Mouse (Mus musculus) bone marrow, adult 2 months (tissue): ENCODE data around the gene Sox5.

Experiments
- CTCF ChIP-seq: fragments of 200-500 bp; IDR thresholded peaks from 2 replicates; pipeline ENCODE4 v1.5.1; 2011; ENCODE audit warnings: low read length, control low read depth; ENCODE audit not compliant: control insufficient read depth, insufficient read depth
- POLR2A ChIP-seq: fragments of 200-500 bp; IDR thresholded peaks from 2 replicates; pipeline ENCODE4 v1.6.1; 2011; ENCODE audit warnings: low read depth, mild to moderate bottlenecking, control low read depth, low read length, borderline replicate concordance; ENCODE audit not compliant: control insufficient read depth

DNA sequence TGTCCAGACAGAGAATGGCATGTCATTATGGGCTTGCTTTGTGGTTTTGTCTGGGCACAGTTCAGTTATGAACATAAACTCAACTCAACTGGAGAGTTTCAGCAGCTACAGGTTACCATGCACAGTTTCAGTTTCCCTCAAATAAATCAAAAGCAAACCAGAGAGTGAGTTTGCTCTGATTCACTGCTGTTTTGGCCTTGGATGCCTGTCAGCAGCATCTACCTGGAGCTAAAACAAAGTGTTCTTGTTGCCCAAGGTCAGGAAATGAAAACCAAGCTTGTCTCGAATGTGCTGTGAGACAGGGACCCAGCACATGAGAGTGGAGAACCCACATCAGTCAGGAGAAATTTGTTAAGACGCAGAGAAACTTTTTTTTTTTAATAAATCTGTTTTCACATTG lies 951.6 kb downstream of the Sox5 start:
- TF ChIP-seq POLR2A = no peak
- no peak for TF ChIP-seq CTCF
